Mouse (Mus musculus) lung, adult 18-20 months (tissue): ENCODE measurements at regions not wholly inside any gene's neighbourhood (a gene's known extent, or its start where the extent isn't known, plus 50 kb on each side); places are given as distances from the start of the nearest gene placed in this dataset.

ENCODE experiments used
- DNase-seq, 2 experiments: peaks; one replicate each; pipeline ENCODE4 v3.0.0; 2022; ENCODE audit warnings: mixed read lengths in 2 of 2

- no peak for DNase-seq
These were observed 76.9 kb downstream of the Lhx9 start for GRCm38 (mm10) chr1:138771307-138772011.

- no peak for DNase-seq
These were observed 85.5 kb downstream of the Lhx9 start for GRCm38 (mm10) chr1:138762876-138763275.

DNA sequence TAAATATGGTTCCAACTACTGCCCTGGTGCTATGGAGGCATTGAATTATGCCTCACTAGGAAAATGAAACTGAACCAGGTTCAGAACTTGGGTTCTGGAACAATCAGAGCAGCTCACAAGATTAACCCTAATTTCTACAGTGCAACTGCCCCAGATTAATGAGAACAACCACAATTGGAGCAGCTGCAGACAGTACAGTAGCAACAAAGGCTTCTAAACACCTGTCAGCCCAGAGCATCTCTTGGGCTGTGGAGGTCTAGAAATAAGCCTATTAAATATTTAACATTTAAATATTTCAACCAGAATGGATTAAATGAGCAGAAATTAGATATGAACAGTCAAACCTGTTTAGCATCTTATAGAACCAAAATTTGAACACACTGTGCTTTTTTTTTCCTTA is 90.6 kb downstream of the Lhx9 start:
- no peak for DNase-seq

GRCm38 (mm10) chr1:138733308-138733707 is 113.4 kb upstream of the Nek7 start:
- DNase-seq, result no peak

- DNase-seq, result no peak
These were observed 111.1 kb upstream of the Nek7 start for GRCm38 (mm10) chr1:138731008-138731407.

DNA sequence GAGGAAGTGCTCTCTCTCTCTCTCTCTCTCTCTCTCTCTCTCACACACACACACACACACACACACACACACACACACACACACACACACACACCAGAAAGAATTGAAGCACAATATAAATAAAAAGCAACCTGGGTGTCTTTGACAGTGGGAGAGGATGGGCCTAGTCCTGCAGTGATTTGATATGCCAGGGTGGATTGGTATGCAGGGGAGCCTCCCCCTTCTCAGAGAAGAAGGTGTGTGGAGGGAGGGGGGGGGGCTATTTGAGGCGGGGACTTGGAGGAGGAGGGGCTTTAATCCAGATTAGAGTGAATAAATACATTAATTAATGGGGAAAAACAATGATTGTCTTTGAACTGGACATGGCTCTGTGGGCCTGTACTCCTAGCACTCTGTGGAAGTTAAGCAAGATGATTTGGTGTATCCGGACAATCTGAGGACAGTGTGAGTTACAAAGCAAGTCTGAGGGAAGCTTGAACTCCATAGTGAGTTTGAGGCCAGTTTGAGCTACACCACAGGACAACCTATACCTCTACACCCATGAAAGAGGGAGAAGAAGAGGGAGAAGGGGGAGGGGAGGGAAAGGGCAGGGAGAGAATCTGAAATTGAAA is 109.3 kb upstream of the Nek7 start:
- no peak for DNase-seq

GRCm38 (mm10) chr1:138720728-138721127 is 100.8 kb upstream of the Nek7 start:
- DNase-seq, result no peak

DNA sequence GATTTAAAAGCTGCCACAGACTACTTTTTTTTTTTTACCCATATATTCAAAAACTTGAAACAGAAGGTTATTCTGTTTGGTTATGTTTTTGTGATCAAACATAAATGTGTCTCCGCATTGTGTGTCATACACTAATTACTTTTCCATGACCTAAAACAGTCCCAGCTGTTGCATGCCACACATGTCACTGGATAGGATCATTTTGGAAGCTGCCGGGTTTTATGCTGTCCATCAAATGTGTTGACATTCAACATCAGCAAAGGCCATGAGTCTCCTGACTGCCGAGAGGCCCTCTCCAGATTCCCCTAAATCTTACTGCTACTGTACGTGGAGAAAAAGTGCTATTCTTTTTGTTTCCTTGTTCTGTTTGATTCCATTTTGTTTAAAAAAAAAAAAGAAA is 99.4 kb upstream of the Nek7 start:
- no peak for DNase-seq

GRCm38 (mm10) chr1:138716991-138717390 is 97.0 kb upstream of the Nek7 start:
- DNase-seq, result no peak

- no peak for DNase-seq
These were observed 95.2 kb upstream of the Nek7 start for GRCm38 (mm10) chr1:138715162-138715561.

- DNase-seq, result no peak
These were observed 89.3 kb upstream of the Nek7 start for GRCm38 (mm10) chr1:138709229-138709608.

DNA sequence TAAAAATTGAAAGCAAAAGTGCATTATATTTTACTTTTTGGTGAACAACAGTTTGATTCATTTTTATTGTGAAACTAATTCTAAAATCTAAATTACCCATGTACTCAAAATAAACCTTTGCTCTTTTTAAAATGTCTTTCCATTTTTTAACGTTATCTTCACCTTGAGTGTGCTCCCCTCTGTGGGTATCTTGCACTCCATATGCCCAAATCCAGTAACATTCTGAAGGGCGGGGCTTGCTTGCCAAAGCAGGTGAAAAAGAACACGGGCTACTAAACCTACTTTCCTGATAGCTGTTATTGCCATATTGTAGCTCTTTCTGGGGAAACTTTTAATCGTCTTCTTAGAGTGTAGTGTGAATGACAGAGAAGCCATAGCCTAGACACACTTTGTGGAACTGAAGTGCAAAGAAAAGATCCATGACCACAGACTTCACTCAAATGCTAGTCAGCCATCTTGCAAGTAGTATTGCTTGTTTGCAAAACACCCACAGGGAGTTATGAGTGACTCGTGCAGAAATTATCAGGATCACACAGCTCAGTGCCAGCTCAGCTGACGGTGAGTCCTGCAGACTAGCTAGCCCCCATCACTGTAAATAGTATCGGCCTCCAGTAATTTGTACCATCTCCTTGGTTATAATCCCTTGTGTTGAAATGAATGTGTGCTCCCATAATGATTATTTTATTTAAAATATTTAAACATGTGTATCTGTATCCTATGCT is 88.7 kb upstream of the Nek7 start:
- no peak for DNase-seq

DNA sequence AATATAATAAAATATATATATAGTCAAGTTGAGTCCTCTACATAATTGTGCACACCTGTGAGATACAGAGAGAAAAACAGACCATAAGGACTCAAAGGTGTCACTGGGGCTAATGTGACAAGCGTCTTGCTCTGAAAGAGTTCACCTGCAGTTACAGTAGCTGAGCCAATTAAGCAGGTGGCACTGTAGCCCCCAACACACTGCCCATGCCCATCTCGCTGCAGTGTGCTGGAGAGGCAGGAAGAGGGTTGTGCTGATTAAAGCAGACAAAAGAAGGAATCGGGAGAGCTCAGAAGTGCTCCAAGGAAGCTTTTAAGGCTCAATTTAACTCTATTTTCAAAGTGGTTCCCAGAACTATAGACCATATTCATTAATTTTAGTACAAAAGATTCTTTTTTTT is 88.0 kb upstream of the Nek7 start:
- DNase-seq, result no peak

- no peak for DNase-seq
These were observed 83.3 kb upstream of the Nek7 start for GRCm38 (mm10) chr1:138703291-138703690.

GRCm38 (mm10) chr1:138689234-138689633 is 69.3 kb upstream of the Nek7 start:
- DNase-seq, result no peak

DNA sequence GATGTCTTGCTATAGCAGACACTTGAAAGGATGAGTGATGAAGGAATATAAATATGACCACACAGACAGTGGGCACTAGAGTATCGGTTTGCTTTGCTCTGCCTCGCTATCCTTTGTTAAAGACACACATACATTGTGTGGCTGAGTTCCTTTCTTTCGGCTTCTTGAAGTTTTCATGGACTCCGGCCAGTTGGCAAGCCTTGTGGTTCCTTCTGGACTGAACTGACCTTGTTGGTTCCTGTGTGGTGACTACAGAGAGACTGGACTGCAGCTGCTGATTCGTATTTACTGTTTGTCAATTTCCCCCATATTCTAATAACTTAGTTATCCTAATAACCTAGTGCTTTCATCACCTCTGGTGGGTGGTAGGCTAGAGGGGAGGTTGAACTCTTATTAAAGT is 66.8 kb upstream of the Nek7 start:
- DNase-seq, result peak; percentile 4 to 11

GRCm38 (mm10) chr1:138683711-138684110 is 63.8 kb upstream of the Nek7 start:
- DNase-seq, result no peak

DNA sequence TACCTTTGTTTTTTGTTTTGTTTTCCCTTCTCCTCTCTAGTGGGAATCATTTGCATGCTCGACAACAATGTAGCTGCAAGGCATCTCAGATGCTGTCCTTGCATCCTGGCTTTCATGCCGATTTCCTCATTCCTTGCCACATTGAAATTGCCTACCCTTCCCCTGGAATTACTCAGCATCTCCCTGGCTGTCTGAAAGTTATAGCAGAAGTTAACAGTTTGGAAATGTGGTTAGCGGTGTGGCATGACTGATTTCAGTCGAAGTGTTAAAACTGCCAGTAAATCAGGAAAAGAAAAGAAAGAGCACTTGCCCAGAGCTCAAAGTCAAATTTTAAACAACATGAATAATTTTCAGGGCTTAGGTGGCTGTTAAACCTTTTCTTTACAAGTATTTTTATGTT is 62.0 kb upstream of the Nek7 start:
- no peak for DNase-seq

- DNase-seq, result no peak
These were observed 54.3 kb upstream of the Nek7 start for GRCm38 (mm10) chr1:138674199-138674598.
